Mouse (Mus musculus) CH12.LX (cell line): ENCODE data around the gene Acer3. TPM values are rescaled to one million over a fixed set of nuclear protein-coding genes. Genes with fewer than 3 reads are reported as not detected.
A peak's percentile ranks its signal among the peaks of the same experiment; 100 is the strongest.

ENCODE experiments used
- DNase-seq: peaks from one replicate; pipeline ENCODE4 v3.0.0-alpha.2; 2013; ENCODE audit errors: extremely low read depth
- H3K27ac ChIP-seq: 2 replicates; pipeline ENCODE4 v1.5.1; 2012; ENCODE audit warnings: low read depth, mild to moderate bottlenecking, control low read depth, moderate library complexity; ENCODE audit not compliant: insufficient read depth
- H3K27me3 ChIP-seq: replicated peaks from 2 replicates; pipeline ENCODE3; 2012; ENCODE audit warnings: inconsistent platforms
- H3K36me3 ChIP-seq, 2 experiments: replicated peaks in 1 of 2; 2 replicates each; pipeline versions ENCODE3 to v1.6.1; 2012; ENCODE audit warnings: inconsistent platforms in 1 of 2, low read length in 1 of 2, mild to moderate bottlenecking in 1 of 2, mixed read lengths in 1 of 2, moderate library complexity in 1 of 2; ENCODE audit not compliant: control insufficient read depth in 1 of 2, insufficient read depth in 1 of 2
- H3K4me1 ChIP-seq, 2 experiments: 2 replicates each; pipeline ENCODE4 v1.6.1; 2012; ENCODE audit warnings: inconsistent platforms in 1 of 2, moderate library complexity in 1 of 2; ENCODE audit not compliant: insufficient read depth in 2 of 2, control insufficient read depth in 1 of 2
- H3K4me2 ChIP-seq: 2 replicates; pipeline ENCODE4 v1.6.1; 2012; ENCODE audit warnings: low read depth, mild to moderate bottlenecking, control low read depth; ENCODE audit not compliant: poor library complexity, insufficient read depth, severe bottlenecking
- H3K4me3 ChIP-seq, 3 experiments: fragments of 150-350 bp in 1 of 3; sonication (generic) in 1 of 3; replicated peaks in 1 of 3; 2 replicates each; pipeline versions ENCODE3 to v1.5.1; 2011 to 2012; ENCODE audit warnings: low read depth in 2 of 3, low read length in 2 of 3, mild to moderate bottlenecking in 2 of 3, moderate library complexity in 2 of 3, control low read depth in 1 of 3, improper control_type of control experiment in 1 of 3, inconsistent platforms in 1 of 3, mixed read lengths in 1 of 3; ENCODE audit not compliant: poor library complexity in 1 of 3
- H3K79me2 ChIP-seq: replicated peaks from 2 replicates; pipeline ENCODE4 v1.6.1; 2012; ENCODE audit warnings: mild to moderate bottlenecking, moderate library complexity; ENCODE audit not compliant: control insufficient read depth, poor library complexity, insufficient read depth, severe bottlenecking; ENCODE audit errors: extremely low read depth
- H3K9ac ChIP-seq: 2 replicates; pipeline ENCODE4 v1.6.1; 2012; ENCODE audit warnings: low read depth, mild to moderate bottlenecking, control low read depth, moderate library complexity; ENCODE audit not compliant: insufficient read depth
- H3K9me3 ChIP-seq: replicated peaks from 2 replicates; pipeline ENCODE3; 2012; ENCODE audit warnings: low read length, inconsistent platforms, mixed read lengths
- CHD1 ChIP-seq: IDR thresholded peaks from 2 replicates; pipeline ENCODE4 v1.6.1; 2012; ENCODE audit warnings: low read depth, low read length, improper control_type of control experiment, inconsistent platforms
- CHD2 ChIP-seq: IDR thresholded peaks from 2 replicates; pipeline ENCODE4 v1.6.1; 2011; ENCODE audit warnings: low read length, improper control_type of control experiment
- EP300 ChIP-seq: IDR thresholded peaks from 2 replicates; pipeline ENCODE4 v1.6.1; 2011; ENCODE audit warnings: low read length, improper control_type of control experiment
- HCFC1 ChIP-seq: IDR thresholded peaks from 2 replicates; pipeline ENCODE4 v1.6.1; 2012; ENCODE audit warnings: low read depth, mild to moderate bottlenecking, inconsistent platforms, low read length, improper control_type of control experiment
- IRF4 ChIP-seq: IDR thresholded peaks from 2 replicates; pipeline ENCODE4 v1.6.1; 2014; ENCODE audit warnings: low read depth, mild to moderate bottlenecking, inconsistent platforms, low read length, improper control_type of control experiment
- JUN ChIP-seq: IDR thresholded peaks from 2 replicates; pipeline ENCODE4 v1.6.1; 2011; ENCODE audit warnings: low read depth, mild to moderate bottlenecking, low read length, improper control_type of control experiment, moderate library complexity; ENCODE audit not compliant: insufficient read depth
- JUND ChIP-seq: conservative IDR thresholded peaks from 2 replicates; pipeline ENCODE4 v1.6.1; 2011; ENCODE audit warnings: low read depth, low read length, improper control_type of control experiment
- KAT2A ChIP-seq: IDR thresholded peaks from 2 replicates; pipeline ENCODE4 v1.6.1; 2012; ENCODE audit warnings: low read length, improper control_type of control experiment, inconsistent platforms; ENCODE audit not compliant: insufficient replicate concordance
- MAFK ChIP-seq: IDR thresholded peaks from 2 replicates; pipeline ENCODE4 v1.6.1; 2011; ENCODE audit warnings: low read length, improper control_type of control experiment; ENCODE audit not compliant: insufficient replicate concordance
- MAZ ChIP-seq: IDR thresholded peaks from 2 replicates; pipeline ENCODE4 v1.6.1; 2012; ENCODE audit warnings: low read depth, mild to moderate bottlenecking, inconsistent platforms, low read length, improper control_type of control experiment, moderate library complexity
- MEF2A ChIP-seq: IDR thresholded peaks from 2 replicates; pipeline ENCODE4 v1.6.1; 2014; ENCODE audit warnings: low read depth, mild to moderate bottlenecking, inconsistent platforms, low read length, improper control_type of control experiment, borderline replicate concordance
- MXI1 ChIP-seq: IDR thresholded peaks from 2 replicates; pipeline ENCODE4 v1.6.1; 2011; ENCODE audit warnings: mild to moderate bottlenecking, low read depth, low read length, improper control_type of control experiment
- NELFE ChIP-seq: IDR thresholded peaks from 2 replicates; pipeline ENCODE4 v1.6.1; 2011; ENCODE audit warnings: low read depth, low read length, improper control_type of control experiment
- NRF1 ChIP-seq: IDR thresholded peaks from 2 replicates; pipeline ENCODE4 v1.6.1; 2014; ENCODE audit warnings: low read depth, mild to moderate bottlenecking, inconsistent platforms, low read length, improper control_type of control experiment, moderate library complexity
- POLR2A ChIP-seq: IDR thresholded peaks from 2 replicates; pipeline ENCODE4 v1.6.1; 2011; ENCODE audit warnings: low read depth, mild to moderate bottlenecking, improper control_type of control experiment, low read length
- RAD21 ChIP-seq: IDR thresholded peaks from 2 replicates; pipeline ENCODE4 v1.6.1; 2011; ENCODE audit warnings: low read depth, mild to moderate bottlenecking, low read length, improper control_type of control experiment, moderate library complexity
- UBTF ChIP-seq: IDR thresholded peaks from 2 replicates; pipeline ENCODE4 v1.6.1; 2012; ENCODE audit warnings: low read depth, mild to moderate bottlenecking, inconsistent platforms, low read length, improper control_type of control experiment, moderate library complexity
- ZKSCAN1 ChIP-seq: IDR thresholded peaks from 2 replicates; pipeline ENCODE4 v1.6.1; 2012; ENCODE audit warnings: low read depth, inconsistent platforms, low read length, improper control_type of control experiment, borderline replicate concordance
- ZMIZ1 ChIP-seq: IDR thresholded peaks from 2 replicates; pipeline ENCODE4 v1.6.1; 2012; ENCODE audit warnings: low read depth, mild to moderate bottlenecking, inconsistent platforms, low read length, improper control_type of control experiment
- ZNF384 ChIP-seq: IDR thresholded peaks from 2 replicates; pipeline ENCODE4 v1.6.1; 2012; ENCODE audit warnings: low read depth, low read length, improper control_type of control experiment, inconsistent platforms
- dilution Hi-C: fragments of 300-500 bp; cut with MboI; formaldehyde crosslinking; loops from 2 replicates; pipeline ENCODE4 v1.14.3; 2020; ENCODE audit warnings: low sequenced_read_pairs; ENCODE audit not compliant: extremely low pct_unique_long_range_greater_than_20kb, extremely low pct_ligation_motif_present
- in situ Hi-C: fragments of 300-500 bp; cut with MboI; formaldehyde crosslinking; loops from 3 replicates; pipeline ENCODE4 v1.14.3; 2019; ENCODE audit warnings: low sequenced_read_pairs, low pct_ligation_motif_present, low pct_unique_long_range_greater_than_20kb, mixed read lengths
- polyA plus RNA-seq: library from polyadenylated mRNA; unstranded; fragments of >175 nt; gene quantifications from 2 replicates; pipeline ENCODE4 v1.2.1, GENCODE M21; 2012; ENCODE audit warnings: low read depth; ENCODE audit not compliant: insufficient read length
- total RNA-seq, 2 experiments: library from RNA; depleted of rRNA; stranded (reverse); fragments of 300-350 nt in 1 of 2; fragments of >200 nt in 1 of 2; gene quantifications; 2 replicates each; pipeline ENCODE4 v1.2.3; 2012 to 2014

The Acer3 gene
- total and polyA plus RNA-seq, 3 experiments = 10.7 to 16.6 (median 14.4) TPM

DNA sequence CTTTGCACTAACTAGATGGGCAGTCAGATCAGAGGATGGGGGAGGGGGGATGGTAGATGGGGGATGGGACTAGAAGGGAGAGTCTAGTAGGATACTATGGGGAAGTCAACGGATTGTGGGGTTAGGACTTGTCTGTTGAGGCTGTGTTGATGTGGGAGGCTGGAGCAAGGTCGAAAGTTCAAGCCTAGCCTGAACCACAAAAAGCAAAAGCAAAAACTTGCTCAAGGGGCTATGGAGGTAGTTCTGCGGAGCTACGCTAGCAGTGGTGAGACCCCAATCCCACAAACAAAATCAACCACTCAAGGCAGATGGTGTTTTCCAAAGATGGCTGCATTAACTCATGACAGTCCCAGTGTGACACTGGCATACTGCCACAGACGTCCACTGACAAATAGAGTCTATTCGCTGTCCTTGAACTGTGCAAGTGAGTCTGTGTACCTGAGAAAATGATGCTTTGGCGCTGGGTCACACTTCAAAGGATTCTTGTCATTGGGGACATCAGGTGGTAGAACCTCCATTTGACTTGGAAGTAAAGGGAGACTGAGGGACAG, 927 bp downstream of the Acer3 start:
- Histone ChIP-seq H3K4me3 (no peak overlapping the region), H3K4me1 (peaks cover 0 to 20% of the 10 kb centered on the region in 2 experiments; a peak in 2 of 4 replicates), H3K27me3 (no peaks in the 10 kb centered on the region), H3K9ac (no peak overlapping the region), H3K79me2 (no peaks in the 10 kb centered on the region), H3K27ac (no peak overlapping the region), H3K36me3 (no peaks in the 10 kb centered on the region), H3K4me2 (no peak overlapping the region), H3K9me3 (no peaks in the 10 kb centered on the region)
- DNase-seq = no peak
- dilution Hi-C loops = no loop called here
- in situ Hi-C loops = no loop called here
- TF ChIP-seq ZNF384 (no peak), ZKSCAN1 (no peak), JUND (no peak), CHD1 (no peak), ZMIZ1 (no peak), CHD2 (0 out of 2 replicates have a peak, but pooled peaks have one; percentile 19), MXI1 (no peak)

DNA sequence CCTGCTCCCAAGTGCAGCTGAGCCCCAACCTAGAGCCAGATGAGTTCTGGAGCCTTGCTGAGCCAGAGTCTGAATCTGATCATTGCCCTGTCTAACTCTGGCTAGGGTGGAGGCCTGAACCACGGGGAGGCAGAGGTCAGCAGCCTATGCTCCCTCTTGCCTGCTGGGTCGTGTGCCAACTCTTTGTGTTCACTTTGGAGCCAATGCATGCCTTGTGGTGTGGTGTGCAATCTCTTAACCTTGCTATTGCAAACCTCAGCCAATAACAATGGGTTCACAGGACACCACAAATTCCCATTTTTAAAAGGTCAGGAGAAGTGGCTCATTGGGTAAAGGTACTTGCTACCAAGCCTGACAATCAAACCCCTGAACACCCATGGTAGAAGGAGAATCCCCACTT, 4.4 kb downstream of the Acer3 start:
- H3K27me3 ChIP-seq = no peaks in the 10 kb centered on the region
- H3K4me2 ChIP-seq = no peak overlapping the region
- H3K4me3 ChIP-seq = no peak overlapping the region
- in situ Hi-C loops = no loop called here
- no peak overlapping the region for H3K27ac ChIP-seq
- H3K79me2 ChIP-seq = no peaks in the 10 kb centered on the region
- H3K4me1 ChIP-seq = peaks cover 0 to 6% of the 10 kb centered on the region in 2 experiments; a peak in 2 of 4 replicates
- DNase-seq = no peak
- TF ChIP-seq UBTF (no peak), RAD21 (no peak), CHD1 (no peak), MAZ (no peak), MAFK (no peak), POLR2A (no peak), JUN (no peak), NELFE (no peak), NRF1 (no peak), IRF4 (no peak), CHD2 (no peak), HCFC1 (no peak), KAT2A (no peak), MEF2A (no peak), EP300 (no peak)
- no peak overlapping the region for H3K9ac ChIP-seq
- no peaks in the 10 kb centered on the region for H3K36me3 ChIP-seq
- no peaks in the 10 kb centered on the region for H3K9me3 ChIP-seq
- dilution Hi-C loops = no loop called here
